Mouse (Mus musculus): ENCODE measurements around the gene Sdhd. TPM values are rescaled to one million over a fixed set of nuclear protein-coding genes. Genes with fewer than 3 reads are reported as not detected.
"Not testable (repeated sequence)": the region's sequence is repeated elsewhere in the genome, so short reads cannot be mapped to it uniquely, and the experiment has no call there.

Sdhd gene
- 91.0 and 114 TPM in 2 replicates for polyA plus RNA-seq (2012; rRNA removed)

DNA sequence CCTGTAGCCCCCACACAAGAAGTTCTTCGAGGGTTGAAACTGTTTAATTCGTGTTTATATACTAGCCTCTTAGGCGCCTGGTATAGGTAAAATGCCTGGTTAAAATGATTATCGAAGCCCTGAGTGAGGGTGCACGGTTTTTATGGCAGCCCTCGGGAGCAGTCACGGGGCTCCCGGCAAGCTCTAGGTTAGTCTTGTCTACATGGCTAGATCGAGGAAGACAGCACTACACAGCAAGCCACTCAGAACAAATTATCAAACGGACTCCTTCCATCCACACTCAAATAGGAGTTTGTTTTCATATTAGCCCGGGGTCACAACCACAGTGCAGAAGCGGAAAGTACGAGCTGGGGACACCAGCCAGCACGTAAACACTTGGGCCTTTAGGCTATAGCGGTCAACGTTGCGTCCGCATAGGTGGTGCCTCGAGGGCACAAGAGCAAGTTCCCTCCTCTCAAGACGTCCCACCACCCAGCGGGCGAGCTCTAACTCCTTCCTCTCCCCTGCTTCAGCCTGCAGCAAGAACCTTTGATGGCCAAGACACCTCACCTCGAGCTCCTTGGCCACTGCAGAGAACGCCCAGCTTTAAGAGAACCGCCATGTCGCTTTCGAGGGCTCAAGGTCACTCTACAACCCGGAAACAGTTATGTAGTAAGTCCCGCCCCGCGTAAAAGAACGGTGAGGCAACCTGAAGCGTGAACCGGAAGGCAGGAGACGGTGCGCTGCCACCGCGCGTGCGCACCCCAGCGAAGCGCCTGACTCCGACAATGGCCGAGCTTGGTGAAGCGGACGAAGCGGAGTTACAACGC, at the start of gene Sdhd, which contains the start of gene Timm8b:
Gene Sdhd, minus strand, starts transcription at position 624 of the 809 bp plus-strand sequence.
Gene Timm8b, plus strand, starts transcription at position 722 of the 809 bp plus-strand sequence.
- Histone ChIP-seq H3K4me3 (replicated peaks; ENCODE audit: extremely low read depth, low read depth, low read length) (peak within 1 kb of the TSS; percentile 78), H3K4me1 (ENCODE audit: control insufficient read depth, insufficient read depth, low read length) (peaks cover 10% of the 10 kb centered on the region)
- TF ChIP-seq POLR2A (IDR thresholded peaks at IDR 0.05; ENCODE audit: borderline replicate concordance, extremely low read depth, low read depth, low read length) (peak; percentile 96), CTCF (IDR thresholded peaks at IDR 0.05; ENCODE audit: insufficient read depth, low read length) (no peak)
- peak; percentile 90 for DNase-seq
- under 1% methylated on average over 48 of the region's 48 CpGs for WGBS

DNA sequence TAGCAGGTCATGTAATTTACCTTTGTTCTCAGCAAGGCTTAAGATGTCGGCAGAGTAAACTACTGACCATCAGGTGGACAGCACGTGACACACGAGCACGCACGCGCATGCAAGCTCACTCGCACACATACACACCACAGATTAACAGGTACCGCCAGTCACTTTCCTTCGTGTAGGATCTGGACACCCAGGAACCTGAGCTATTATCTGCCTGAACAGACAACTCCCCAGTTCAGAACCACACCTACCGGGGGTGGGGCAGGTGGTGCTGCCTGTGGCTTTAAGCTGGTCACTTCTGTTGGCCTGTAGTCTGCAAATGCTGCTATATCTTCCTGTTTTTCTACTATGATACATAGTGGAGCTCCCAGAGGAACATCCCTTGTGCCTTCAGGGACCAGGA, 46.9 kb upstream of the Sdhd start:
- no peak for TF ChIP-seq CTCF (IDR thresholded peaks at IDR 0.05; ENCODE audit: insufficient read depth, low read length)
- TF ChIP-seq POLR2A (IDR thresholded peaks at IDR 0.05; ENCODE audit: borderline replicate concordance, extremely low read depth, low read depth, low read length): no peak
- Histone ChIP-seq H3K4me3 (replicated peaks; ENCODE audit: extremely low read depth, low read depth, low read length) (no peak overlapping the region), H3K4me1 (ENCODE audit: control insufficient read depth, insufficient read depth, low read length) (no peaks in the 10 kb centered on the region)
- no peak for DNase-seq
- WGBS: 96% methylated on average over 10 of the region's 10 CpGs

GRCm38 (mm10) chr9:50646826-50647370, 43.3 kb upstream of the Sdhd start:
- no peak overlapping the region for H3K4me3 ChIP-seq (replicated peaks; ENCODE audit: extremely low read depth, low read depth, low read length)
- H3K4me1 ChIP-seq (ENCODE audit: control insufficient read depth, insufficient read depth, low read length): no peaks in the 10 kb centered on the region
- no peak for DNase-seq
- WGBS: 76% methylated on average over 10 of the region's 10 CpGs
- no peak for TF ChIP-seq POLR2A (IDR thresholded peaks at IDR 0.05; ENCODE audit: borderline replicate concordance, extremely low read depth, low read depth, low read length)
- TF ChIP-seq CTCF (IDR thresholded peaks at IDR 0.05; ENCODE audit: insufficient read depth, low read length): no peak

DNA sequence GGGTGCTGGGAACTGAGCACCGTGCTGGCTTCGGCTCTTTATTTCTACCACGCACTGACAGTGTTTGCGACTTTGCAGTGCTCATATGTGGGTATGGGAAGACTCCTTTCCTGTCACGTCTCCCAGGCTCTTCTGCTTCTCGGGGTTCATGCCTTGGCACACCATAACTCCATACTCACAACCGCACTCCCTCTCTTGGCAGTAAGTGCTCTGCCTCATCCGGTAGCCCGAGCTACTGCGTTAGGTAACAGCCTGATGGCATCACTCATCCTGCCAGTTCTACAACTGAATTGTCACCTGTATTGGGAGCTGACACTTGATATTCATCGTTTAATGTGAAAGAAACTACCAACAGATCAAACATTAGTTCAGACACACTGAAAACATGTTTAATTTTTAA, 30.7 kb upstream of the Sdhd start:
- no peak for DNase-seq
- no peak overlapping the region for H3K4me3 ChIP-seq (replicated peaks; ENCODE audit: extremely low read depth, low read depth, low read length)

GRCm38 (mm10) chr9:50633059-50633458, 29.4 kb upstream of the Sdhd start:
- no peak for DNase-seq
- Histone ChIP-seq H3K4me1 (ENCODE audit: control insufficient read depth, insufficient read depth, low read length) (no peaks in the 10 kb centered on the region), H3K4me3 (replicated peaks; ENCODE audit: extremely low read depth, low read depth, low read length) (no peak overlapping the region)
- TF ChIP-seq CTCF (IDR thresholded peaks at IDR 0.05; ENCODE audit: insufficient read depth, low read length): no peak
- no peak for TF ChIP-seq POLR2A (IDR thresholded peaks at IDR 0.05; ENCODE audit: borderline replicate concordance, extremely low read depth, low read depth, low read length)
- 59% methylated on average over 2 of the region's 2 CpGs for WGBS

More for the DNA sequence above, 30.7 kb upstream of the Sdhd start:
- 94% methylated on average over 11 of the region's 11 CpGs for WGBS
- no peaks in the 10 kb centered on the region for H3K4me1 ChIP-seq (ENCODE audit: control insufficient read depth, insufficient read depth, low read length)
- no peak for TF ChIP-seq POLR2A (IDR thresholded peaks at IDR 0.05; ENCODE audit: borderline replicate concordance, extremely low read depth, low read depth, low read length)
- no peak for TF ChIP-seq CTCF (IDR thresholded peaks at IDR 0.05; ENCODE audit: insufficient read depth, low read length)

- Histone ChIP-seq H3K4me3 (replicated peaks; ENCODE audit: extremely low read depth, low read depth, low read length) (no peak overlapping the region), H3K4me1 (ENCODE audit: control insufficient read depth, insufficient read depth, low read length) (no peaks in the 10 kb centered on the region)
- WGBS: 86% methylated on average over 6 of the region's 6 CpGs
- DNase-seq: no peak
- TF ChIP-seq POLR2A (IDR thresholded peaks at IDR 0.05; ENCODE audit: borderline replicate concordance, extremely low read depth, low read depth, low read length): no peak
- TF ChIP-seq CTCF (IDR thresholded peaks at IDR 0.05; ENCODE audit: insufficient read depth, low read length): no peak
Observed at GRCm38 (mm10) chr9:50632016-50632688, 28.5 kb upstream of the Sdhd start.

GRCm38 (mm10) chr9:50630903-50631302, 27.3 kb upstream of the Sdhd start:
- H3K4me1 ChIP-seq (ENCODE audit: control insufficient read depth, insufficient read depth, low read length); H3K4me3 ChIP-seq (replicated peaks; ENCODE audit: extremely low read depth, low read depth, low read length); DNase-seq: not testable (repeated sequence)
- 97% methylated on average over 6 of the region's 8 CpGs for WGBS

DNA sequence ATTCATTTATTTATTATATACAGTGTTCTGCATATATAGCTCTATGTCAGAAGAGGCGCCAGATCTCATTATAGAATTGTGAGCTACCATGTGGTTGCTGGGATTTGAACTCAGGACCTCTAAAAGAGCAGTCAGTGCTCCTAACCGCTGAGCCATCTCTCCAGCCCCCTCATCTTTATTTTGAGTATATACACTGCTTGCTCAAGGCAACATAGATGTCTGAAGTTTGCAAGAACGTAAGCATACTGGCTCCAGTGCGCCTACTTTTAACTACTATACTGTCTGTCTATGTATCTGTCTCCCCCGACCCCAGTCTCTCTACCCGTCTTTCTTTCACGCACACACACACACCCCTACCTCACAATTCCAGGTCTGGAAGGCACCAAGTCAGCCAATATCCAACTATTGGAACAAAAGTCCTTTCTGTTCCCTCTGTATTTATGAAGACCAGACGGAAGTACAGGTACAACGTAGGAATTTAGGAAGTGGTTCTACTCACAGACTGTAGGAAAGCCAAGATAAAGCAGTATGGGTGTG, 14.2 kb upstream of the Sdhd start:
- DNase-seq: no peak
- no peak overlapping the region for H3K4me3 ChIP-seq (replicated peaks; ENCODE audit: extremely low read depth, low read depth, low read length)
- TF ChIP-seq CTCF (IDR thresholded peaks at IDR 0.05; ENCODE audit: insufficient read depth, low read length) (no peak), POLR2A (IDR thresholded peaks at IDR 0.05; ENCODE audit: borderline replicate concordance, extremely low read depth, low read depth, low read length) (no peak)
- peaks cover 2% of the 10 kb centered on the region for H3K4me1 ChIP-seq (ENCODE audit: control insufficient read depth, insufficient read depth, low read length)
- WGBS: 57% methylated on average over 9 of the region's 9 CpGs

DNA sequence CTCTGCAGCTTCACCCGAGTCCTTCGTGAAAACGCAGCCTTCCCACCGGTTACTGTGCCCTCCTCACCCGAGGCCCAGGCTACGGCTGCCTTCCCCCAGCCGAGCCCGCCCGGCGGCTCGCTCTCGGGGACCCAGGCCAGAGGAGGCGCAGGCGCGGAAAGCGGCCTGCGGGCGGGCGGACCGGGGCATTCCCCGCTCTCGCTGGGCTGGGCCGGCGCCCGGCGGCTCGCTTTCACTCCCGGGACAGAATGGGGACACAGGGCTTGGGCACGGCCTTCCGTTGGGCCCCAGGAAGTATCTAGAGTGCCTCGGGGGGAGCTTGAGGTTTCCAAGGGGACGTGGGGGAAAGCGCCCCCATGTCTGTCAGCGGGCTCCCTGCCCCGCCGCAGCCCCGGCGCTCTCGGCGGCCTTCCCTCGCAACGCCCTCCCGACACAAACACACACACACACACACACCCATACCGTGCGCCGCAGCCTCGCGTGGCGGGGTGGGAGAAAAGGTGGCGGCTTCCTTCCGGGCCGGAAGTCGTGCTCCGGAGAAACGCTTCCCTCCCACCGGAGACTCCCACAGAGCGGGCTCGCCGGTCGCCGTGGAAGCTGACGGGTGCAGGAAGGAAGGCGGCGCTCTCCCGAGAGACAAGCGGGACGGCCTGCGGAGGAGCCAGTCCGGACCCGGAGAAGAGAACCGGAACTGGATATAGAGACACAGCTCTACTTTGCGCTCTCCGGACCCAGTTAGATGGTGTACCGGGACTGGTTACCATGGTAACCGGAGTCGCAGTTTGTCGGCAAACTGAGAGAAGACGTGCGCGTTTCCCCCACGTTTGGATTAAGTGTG, 13.4 kb upstream of the Sdhd start, which contains the start of the genes Pih1d2 and Nkapd1:
Gene Pih1d2, plus strand, starts transcription at position 556 of the 838 bp plus-strand sequence.
Gene Nkapd1, minus strand, starts transcription at position 699 of the 838 bp plus-strand sequence.
- peak within 1 kb of the TSS; percentile 84 for H3K4me3 ChIP-seq (replicated peaks; ENCODE audit: extremely low read depth, low read depth, low read length)
- DNase-seq: peak; percentile 89
- 0 out of 2 replicates have a peak, but pooled peaks have one; percentile 62 for TF ChIP-seq POLR2A (IDR thresholded peaks at IDR 0.05; ENCODE audit: borderline replicate concordance, extremely low read depth, low read depth, low read length)
- TF ChIP-seq CTCF (IDR thresholded peaks at IDR 0.05; ENCODE audit: insufficient read depth, low read length): no peak
- peaks cover 2% of the 10 kb centered on the region for H3K4me1 ChIP-seq (ENCODE audit: control insufficient read depth, insufficient read depth, low read length)
- WGBS: under 1% methylated on average over 81 of the region's 81 CpGs
